Mouse (Mus musculus): Measurements from ENCODE around the gene Mmp9. TPM values are rescaled to one million over a fixed set of nuclear protein-coding genes. Genes with fewer than 3 reads are reported as not detected.

The Mmp9 gene
- polyA plus RNA-seq (2015; fragmentation: Nextera tagmentation; extraction: Ambion mirVana), result 41.4 and 46.1 TPM in 2 replicates

DNA sequence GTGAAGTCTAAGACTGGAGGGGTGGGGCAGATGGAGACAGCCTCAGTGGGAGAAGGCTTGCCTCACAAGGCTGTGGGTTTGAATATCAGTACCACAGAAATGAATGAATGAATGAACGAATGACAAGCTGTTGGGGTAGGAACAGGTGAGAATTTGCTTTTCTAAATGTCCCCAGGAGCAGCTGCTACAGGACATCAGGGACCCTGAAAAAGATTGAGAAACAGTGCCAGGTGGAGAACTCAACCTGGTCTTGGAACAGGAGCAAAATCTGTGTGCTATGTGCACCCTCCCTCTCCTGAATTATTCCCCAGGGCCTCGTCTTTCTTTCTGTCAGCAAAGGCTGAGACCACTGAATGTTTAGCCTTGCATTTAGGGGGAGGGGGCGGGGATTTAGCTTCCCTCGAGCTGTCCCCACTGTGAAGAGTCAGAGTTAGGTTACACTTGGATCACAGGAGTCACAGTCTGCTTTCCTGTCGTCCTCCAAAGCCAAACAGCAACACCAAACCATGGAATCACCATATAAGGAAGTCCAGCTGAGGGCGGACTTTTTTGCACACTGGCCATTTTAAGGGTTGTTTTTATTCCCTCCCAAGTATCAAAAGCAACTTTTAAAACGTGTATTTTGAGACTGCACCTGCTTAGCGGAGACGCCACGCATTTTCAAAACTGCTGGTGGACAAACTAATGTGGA, at the start of gene Mmp9:
Gene Mmp9, plus strand, starts transcription at position 641 of the 691 bp plus-strand sequence.
- Histone ChIP-seq H3K27ac (replicated peaks) (no peak within 1 kb of the TSS), H3K36me3 (no peaks in the 10 kb centered on the region), H3K4me2 (replicated peaks) (no peak within 1 kb of the TSS), H3K4me1 (peaks cover 15% of the 10 kb centered on the region), H3K4me3 (replicated peaks) (no peak within 1 kb of the TSS), H3K9ac (no peak within 1 kb of the TSS), H3K9me3 (replicated peaks) (no peaks in the 10 kb centered on the region), H3K27me3 (peaks cover 30% of the 10 kb centered on the region)
- ATAC-seq (ENCODE audit: insufficient number of reproducible peaks, low FRiP score, low TSS enrichment, low read depth), result no peak
- 20% methylated on average over 10 of the region's 10 CpGs for WGBS

DNA sequence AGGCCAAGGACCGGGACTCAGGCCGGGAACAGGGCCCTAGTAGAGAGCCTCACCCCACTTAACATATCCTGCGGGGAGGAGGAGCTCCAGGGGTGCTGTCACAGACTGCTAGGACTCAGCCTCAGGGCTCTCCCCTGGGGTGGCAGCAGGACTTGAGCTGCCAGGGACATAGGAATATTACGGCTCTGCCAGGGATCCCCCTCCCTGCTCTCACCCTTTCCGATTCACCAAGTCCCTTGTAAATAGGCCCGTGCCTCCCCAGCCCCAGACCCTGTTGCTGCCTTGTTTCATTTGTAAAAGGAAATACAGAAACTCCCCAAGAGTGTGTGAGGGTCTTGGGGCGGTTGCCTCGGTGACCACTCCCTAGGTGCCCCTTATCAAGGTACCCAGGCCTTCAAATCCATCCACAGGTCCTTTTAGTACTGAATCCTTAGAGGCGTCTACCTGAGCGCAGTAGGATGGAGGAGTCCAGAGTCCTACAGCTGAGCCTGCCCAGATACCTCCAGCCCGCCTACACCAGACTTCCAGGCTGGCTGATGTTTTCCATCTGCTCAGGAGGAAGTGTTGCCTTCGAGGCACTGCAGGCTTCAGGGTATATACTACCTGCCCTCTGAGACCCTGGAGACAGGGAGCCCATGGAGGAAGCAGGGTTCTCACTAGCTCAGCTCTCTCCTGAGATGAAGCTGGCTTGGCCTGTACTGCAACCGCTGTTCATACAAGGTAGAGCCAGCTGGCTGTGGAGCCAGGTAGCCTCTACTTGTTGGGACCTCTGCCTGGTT, 49.3 kb upstream of the Mmp9 start:
- WGBS, result 84% methylated on average over 13 of the region's 13 CpGs
- no peak overlapping the region for H3K9ac ChIP-seq

DNA sequence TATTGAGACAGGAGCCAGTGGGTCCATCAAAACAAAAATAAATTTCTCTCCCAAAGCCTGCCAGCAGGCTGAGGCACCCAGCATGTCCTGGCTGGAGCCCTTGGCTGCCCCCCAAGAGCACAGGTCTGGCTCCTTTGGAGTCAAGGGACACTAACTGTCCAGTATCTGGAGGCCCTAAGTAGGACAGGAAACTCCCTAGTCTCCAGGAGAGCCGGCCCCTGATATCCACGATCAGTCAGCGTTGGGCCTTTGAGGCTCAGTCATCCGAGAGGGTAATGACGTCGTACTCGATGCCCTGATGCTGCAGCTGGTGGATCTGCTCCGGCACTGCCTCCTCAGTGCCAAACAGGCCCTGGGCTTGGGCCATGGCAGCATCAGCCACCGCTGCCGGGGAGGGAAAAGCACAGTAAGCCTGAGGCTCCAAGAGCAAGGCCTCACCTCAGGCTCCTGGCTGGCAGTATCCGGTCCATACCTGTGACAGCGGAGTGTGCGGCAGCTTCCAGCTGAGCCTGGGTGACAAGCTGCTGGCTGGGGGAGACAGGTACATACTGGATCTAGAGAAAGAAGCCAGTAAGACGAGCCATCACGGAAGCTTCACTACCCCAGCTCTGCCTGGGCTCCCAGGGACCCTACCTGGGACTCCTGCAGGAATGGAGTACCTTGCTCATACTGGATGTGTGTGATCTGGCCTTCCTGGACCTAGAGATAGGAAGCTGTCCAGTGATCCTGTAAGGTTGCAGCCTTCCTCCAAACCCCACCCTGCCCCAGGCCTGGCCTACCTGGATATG, 48.5 kb upstream of the Mmp9 start:
- Histone ChIP-seq H3K4me2 (replicated peaks) (no peak overlapping the region), H3K27ac (replicated peaks) (no peak overlapping the region)

More for the DNA sequence above, 49.3 kb upstream of the Mmp9 start:
- no peaks in the 10 kb centered on the region; the same call in 1 of the 2 replicates for H3K4me1 ChIP-seq
- no peaks in the 10 kb centered on the region for H3K27me3 ChIP-seq
- H3K4me3 ChIP-seq (replicated peaks), result no peak overlapping the region
- no peaks in the 10 kb centered on the region for H3K9me3 ChIP-seq (replicated peaks)
- ATAC-seq (ENCODE audit: insufficient number of reproducible peaks, low FRiP score, low TSS enrichment, low read depth), result no peak
- H3K4me2 ChIP-seq (replicated peaks), result no peak overlapping the region
- H3K27ac ChIP-seq (replicated peaks), result no peak overlapping the region
- H3K36me3 ChIP-seq, result peaks cover 100% of the 10 kb centered on the region

DNA sequence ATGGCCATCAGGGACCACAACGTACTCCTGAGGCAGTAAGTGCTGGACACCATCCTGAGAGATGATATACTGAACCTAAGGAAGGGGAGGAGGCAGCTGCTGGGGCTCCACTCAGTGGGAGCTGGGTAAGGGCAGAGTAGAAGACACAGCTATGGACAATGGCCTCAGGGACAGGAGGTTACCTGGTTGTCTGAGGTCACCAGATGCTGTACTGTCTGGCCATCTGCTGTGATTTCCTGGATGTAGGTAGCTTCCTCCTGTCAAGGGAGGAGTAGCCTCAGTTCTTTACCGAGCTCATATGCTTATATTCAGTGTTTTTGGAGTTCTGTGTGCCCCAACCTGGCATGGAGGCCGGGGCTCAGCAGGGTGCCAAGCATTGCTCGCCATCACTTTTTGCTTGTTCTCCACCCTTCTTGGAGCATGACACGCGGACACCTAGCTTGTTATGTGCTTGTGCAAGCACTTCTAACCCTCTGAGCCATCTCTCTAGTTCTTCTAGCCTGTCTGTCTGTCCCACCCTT, 47.8 kb upstream of the Mmp9 start:
- ATAC-seq (ENCODE audit: insufficient number of reproducible peaks, low FRiP score, low TSS enrichment, low read depth), result no peak
- WGBS, result 86% methylated on average over 6 of the region's 6 CpGs
- H3K27me3 ChIP-seq, result no peaks in the 10 kb centered on the region
- no peak overlapping the region for H3K4me3 ChIP-seq (replicated peaks)
- no peak overlapping the region for H3K4me2 ChIP-seq (replicated peaks)
- no peaks in the 10 kb centered on the region for H3K9me3 ChIP-seq (replicated peaks)
- no peak overlapping the region for H3K9ac ChIP-seq
- H3K4me1 ChIP-seq, result no peaks in the 10 kb centered on the region
- peaks cover 100% of the 10 kb centered on the region for H3K36me3 ChIP-seq
- no peak overlapping the region for H3K27ac ChIP-seq (replicated peaks)

More for the DNA sequence above, 48.5 kb upstream of the Mmp9 start:
- 87% methylated on average over 15 of the region's 15 CpGs for WGBS
- Histone ChIP-seq H3K4me1 (no peaks in the 10 kb centered on the region), H3K27me3 (no peaks in the 10 kb centered on the region), H3K36me3 (peaks cover 100% of the 10 kb centered on the region), H3K9ac (no peak overlapping the region), H3K9me3 (replicated peaks) (no peaks in the 10 kb centered on the region), H3K4me3 (replicated peaks) (no peak overlapping the region)
- no peak for ATAC-seq (ENCODE audit: insufficient number of reproducible peaks, low FRiP score, low TSS enrichment, low read depth)

DNA sequence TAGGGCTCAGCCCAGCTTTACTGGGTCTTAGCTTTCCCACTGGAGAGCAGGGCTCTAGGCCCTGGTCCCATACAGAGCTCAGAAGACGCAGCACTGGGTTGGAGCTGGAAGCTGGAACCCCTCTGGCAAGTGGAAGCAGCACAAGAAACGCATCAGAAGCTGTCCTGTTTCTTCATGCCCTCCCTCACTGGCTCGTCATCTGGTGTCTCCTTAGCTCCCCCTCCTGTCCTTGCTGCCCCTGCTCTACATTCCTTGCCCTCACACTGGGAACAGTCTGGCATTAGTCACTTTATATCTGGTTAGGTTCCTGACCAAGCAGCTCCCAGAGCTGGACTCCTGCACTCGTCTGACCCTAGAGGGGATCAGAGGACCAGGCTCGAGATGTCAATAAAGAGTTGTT, 46.5 kb upstream of the Mmp9 start:
- H3K9me3 ChIP-seq (replicated peaks), result no peaks in the 10 kb centered on the region
- 57% methylated on average over 5 of the region's 5 CpGs for WGBS
- H3K27ac ChIP-seq (replicated peaks), result no peak overlapping the region
- no peaks in the 10 kb centered on the region for H3K27me3 ChIP-seq
- H3K4me2 ChIP-seq (replicated peaks), result no peak overlapping the region
- H3K9ac ChIP-seq, result no peak overlapping the region
- no peak for ATAC-seq (ENCODE audit: insufficient number of reproducible peaks, low FRiP score, low TSS enrichment, low read depth)
- no peak overlapping the region for H3K4me3 ChIP-seq (replicated peaks)
- H3K4me1 ChIP-seq, result no peaks in the 10 kb centered on the region
- peaks cover 100% of the 10 kb centered on the region for H3K36me3 ChIP-seq

DNA sequence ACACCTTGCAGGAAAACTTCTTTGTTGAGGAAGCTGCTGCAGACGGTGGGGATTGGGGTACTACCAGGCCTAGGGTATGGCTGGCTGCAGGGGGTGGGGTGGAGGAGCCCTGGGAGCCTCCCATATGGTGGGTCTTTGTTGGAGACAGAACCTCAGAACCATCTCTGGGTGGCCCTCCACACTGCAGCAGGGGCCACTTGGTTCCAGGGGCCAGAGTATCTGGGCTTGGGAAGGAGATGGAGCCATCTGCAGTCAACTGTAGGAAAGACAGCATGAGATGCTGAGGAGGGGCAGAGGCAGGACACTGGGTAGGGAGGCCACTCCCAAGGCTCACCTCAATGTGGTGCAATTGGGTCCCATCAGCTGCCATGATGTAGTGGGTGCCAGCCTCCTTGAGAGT, 45.9 kb upstream of the Mmp9 start:
- Histone ChIP-seq H3K9ac (no peak overlapping the region), H3K9me3 (replicated peaks) (no peaks in the 10 kb centered on the region), H3K4me1 (no peaks in the 10 kb centered on the region), H3K4me2 (replicated peaks) (no peak overlapping the region), H3K27me3 (no peaks in the 10 kb centered on the region), H3K36me3 (peaks cover 100% of the 10 kb centered on the region), H3K27ac (replicated peaks) (no peak overlapping the region), H3K4me3 (replicated peaks) (no peak overlapping the region)
- ATAC-seq (ENCODE audit: insufficient number of reproducible peaks, low FRiP score, low TSS enrichment, low read depth), result no peak
- WGBS, result 63% methylated on average over 1 of the region's 1 CpGs

DNA sequence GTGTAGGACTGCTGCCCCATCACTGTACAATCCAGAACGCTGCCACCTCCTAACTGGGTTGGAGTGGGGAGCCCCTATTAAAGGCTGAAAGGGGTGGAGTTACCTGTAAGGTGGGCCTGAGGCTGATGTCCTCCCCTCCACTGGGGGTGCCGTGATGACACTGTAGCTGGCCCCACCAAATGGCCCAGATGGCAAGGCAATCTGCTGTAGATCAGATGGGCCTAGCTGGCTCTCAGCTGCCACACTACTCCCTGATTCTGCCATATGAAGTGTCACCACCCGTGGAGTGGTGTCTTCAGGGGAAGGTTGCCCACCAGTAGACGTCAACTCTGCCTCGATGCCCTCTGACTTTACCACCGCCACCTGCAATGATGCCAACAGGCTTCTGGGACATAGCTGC, 44.7 kb upstream of the Mmp9 start:
- H3K4me2 ChIP-seq (replicated peaks), result no peak overlapping the region
- H3K36me3 ChIP-seq, result peaks cover 100% of the 10 kb centered on the region
- no peaks in the 10 kb centered on the region for H3K9me3 ChIP-seq (replicated peaks)
- no peaks in the 10 kb centered on the region for H3K4me1 ChIP-seq
- no peaks in the 10 kb centered on the region for H3K27me3 ChIP-seq
- no peak overlapping the region for H3K4me3 ChIP-seq (replicated peaks)
- no peak overlapping the region for H3K27ac ChIP-seq (replicated peaks)
- no peak for ATAC-seq (ENCODE audit: insufficient number of reproducible peaks, low FRiP score, low TSS enrichment, low read depth)
- H3K9ac ChIP-seq, result no peak overlapping the region
- 94% methylated on average over 6 of the region's 6 CpGs for whole genome bisulfite sequencing

DNA sequence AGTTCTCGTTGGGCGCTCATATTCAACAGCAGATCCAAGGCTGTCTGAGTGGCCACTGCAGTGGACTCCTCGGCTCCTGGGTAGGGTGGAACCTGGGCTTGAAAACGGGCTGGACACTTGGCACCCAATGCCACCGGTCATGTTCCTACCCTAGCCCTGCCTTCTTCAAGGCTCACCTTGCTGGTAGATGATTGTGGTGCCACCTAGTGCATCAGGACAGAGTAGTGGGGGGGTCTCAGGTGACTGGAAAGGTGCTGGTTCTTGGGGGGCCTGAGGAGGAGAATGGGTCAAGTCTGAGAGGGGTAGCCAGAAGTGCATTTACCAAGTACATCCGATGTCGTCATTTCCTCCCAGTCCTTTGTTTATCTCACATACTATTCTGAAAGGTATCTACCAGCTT, 42.6 kb upstream of the Mmp9 start:
- Histone ChIP-seq H3K27me3 (no peaks in the 10 kb centered on the region), H3K4me3 (replicated peaks) (no peak overlapping the region), H3K36me3 (peaks cover 100% of the 10 kb centered on the region), H3K27ac (replicated peaks) (no peak overlapping the region), H3K4me2 (replicated peaks) (no peak overlapping the region), H3K9me3 (replicated peaks) (no peaks in the 10 kb centered on the region), H3K4me1 (no peaks in the 10 kb centered on the region), H3K9ac (no peak overlapping the region)
- WGBS, result 91% methylated on average over 7 of the region's 7 CpGs
- no peak for ATAC-seq (ENCODE audit: insufficient number of reproducible peaks, low FRiP score, low TSS enrichment, low read depth)

DNA sequence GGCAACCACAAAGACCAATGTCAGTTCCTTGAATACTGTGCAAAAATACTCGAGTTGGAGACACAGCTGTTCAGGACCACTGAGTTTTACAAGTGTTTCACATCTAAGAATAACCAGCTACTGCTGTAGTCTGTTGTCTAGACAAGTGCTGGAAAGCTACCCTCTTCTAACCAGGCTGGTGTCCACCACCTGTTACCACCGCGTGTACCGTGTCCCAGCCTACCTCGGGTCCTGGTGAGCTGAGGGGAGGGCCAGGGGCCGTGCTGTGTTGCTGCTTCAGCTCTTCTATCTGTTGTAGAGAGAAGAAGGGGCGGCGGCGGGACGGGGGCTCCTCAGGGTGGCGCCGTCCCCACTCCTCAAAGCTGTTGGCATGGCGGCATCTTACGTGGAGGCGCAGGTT, 41.5 kb upstream of the Mmp9 start:
- Histone ChIP-seq H3K27ac (replicated peaks) (no peak overlapping the region), H3K4me3 (replicated peaks) (no peak overlapping the region), H3K4me2 (replicated peaks) (no peak overlapping the region), H3K27me3 (no peaks in the 10 kb centered on the region), H3K4me1 (no peaks in the 10 kb centered on the region), H3K36me3 (peaks cover 97% of the 10 kb centered on the region), H3K9me3 (replicated peaks) (no peaks in the 10 kb centered on the region), H3K9ac (no peak overlapping the region)
- no peak for ATAC-seq (ENCODE audit: insufficient number of reproducible peaks, low FRiP score, low TSS enrichment, low read depth)
- 91% methylated on average over 15 of the region's 15 CpGs for WGBS

DNA sequence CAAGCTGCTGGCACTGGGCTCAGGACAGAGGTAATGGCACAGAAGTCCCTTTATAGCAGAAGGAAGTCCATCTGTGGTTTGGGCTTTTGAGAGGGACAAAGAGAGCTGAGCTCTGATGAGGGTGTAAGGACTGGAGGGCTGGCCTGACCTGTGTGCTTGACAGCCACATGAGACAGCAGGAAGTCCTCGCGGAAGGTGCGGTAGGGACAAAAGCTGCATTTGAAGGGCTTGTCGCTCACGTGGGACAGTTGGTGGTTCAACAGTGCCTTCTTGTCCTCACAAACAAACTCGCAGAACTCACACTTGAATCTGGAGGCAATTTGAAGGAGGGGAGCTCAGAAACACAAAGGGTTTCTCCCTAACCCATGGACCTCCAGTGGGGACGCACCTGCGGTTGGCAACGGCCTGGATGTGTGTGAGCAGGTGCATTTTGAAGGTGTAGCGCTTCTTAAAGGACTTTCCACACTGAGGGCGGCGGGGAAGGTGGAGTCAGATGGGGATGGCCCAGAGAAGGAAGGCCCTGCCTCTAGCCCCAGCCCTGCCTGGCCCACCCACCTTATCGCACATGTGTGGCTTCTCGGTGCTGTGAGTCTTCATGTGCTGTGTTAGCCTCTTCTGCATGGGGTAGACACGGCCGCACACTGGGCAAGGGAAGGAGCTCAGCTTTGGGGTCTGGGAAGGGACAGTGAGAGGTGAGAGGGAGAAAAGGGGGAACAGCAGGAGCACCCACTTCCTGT, 40.7 kb upstream of the Mmp9 start:
- no peak overlapping the region for H3K9ac ChIP-seq
- no peak overlapping the region for H3K4me2 ChIP-seq (replicated peaks)
- H3K27me3 ChIP-seq, result no peaks in the 10 kb centered on the region
- H3K4me3 ChIP-seq (replicated peaks), result no peak overlapping the region
- no peaks in the 10 kb centered on the region for H3K4me1 ChIP-seq
- peaks cover 97% of the 10 kb centered on the region for H3K36me3 ChIP-seq
- WGBS, result 94% methylated on average over 16 of the region's 16 CpGs
- H3K27ac ChIP-seq (replicated peaks), result no peak overlapping the region
- H3K9me3 ChIP-seq (replicated peaks), result no peaks in the 10 kb centered on the region
- ATAC-seq (ENCODE audit: insufficient number of reproducible peaks, low FRiP score, low TSS enrichment, low read depth), result no peak
